Mouse (Mus musculus): ENCODE results near the gene Dppa3.

DNA sequence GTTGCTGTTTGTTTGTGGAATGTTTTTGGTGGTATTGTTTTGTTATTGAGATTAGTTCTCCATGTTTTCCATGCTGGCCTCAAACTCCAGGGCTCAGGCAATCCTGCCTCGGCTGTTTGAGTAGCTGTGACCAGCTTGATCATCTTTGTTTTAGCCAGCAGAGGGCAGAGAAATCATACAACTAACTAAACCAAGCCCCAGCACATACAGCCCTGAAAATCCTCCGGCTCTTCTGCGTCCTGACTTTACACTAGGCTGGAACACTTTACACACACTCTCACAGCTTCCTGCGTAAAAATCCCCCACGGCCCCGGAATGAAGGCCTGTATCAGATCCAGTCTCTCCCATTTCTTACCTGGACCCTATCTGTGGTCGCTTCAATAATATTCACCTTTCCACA is 30.6 kb upstream of the Dppa3 start:
- TF ChIP-seq CTCF (IDR thresholded peaks at IDR 0.05) (peak; percentile 71), POLR2A (IDR thresholded peaks at IDR 0.05; ENCODE audit: insufficient read depth, low read depth, low read length) (no peak), EP300 (IDR thresholded peaks at IDR 0.05; ENCODE audit: insufficient read depth, low read depth, low read length) (no peak)

All from heart, adult 2 months (tissue).